In the genomic region with DNA sequence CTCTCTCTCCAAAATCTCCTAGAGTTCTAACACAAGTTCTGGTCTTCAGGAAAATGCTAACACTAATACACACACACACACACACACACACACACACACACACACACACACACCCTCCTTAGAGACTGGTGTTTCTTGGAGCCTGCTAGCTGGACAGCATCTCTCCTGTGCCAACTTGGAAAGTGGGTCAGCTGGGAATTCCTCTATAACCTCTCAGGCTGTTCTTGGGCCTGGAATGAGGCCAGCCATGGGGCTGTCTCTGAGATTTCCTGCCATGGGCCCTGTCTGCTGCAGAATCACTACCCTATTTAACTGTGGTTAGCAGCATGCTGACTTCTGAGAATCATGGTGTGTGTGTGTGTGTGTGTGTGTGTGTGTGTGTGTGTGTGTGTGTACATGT, we compare ENCODE assay signal across 8 mouse cellular contexts. TPM values are rescaled to one million over a fixed set of nuclear protein-coding genes. Genes with fewer than 3 reads are reported as not detected.
A peak's percentile ranks its signal among the peaks of the same experiment; 100 is the strongest.
DNase-seq lines count a peak whose midpoint lies in the region; ATAC-seq and TF ChIP-seq lines count a peak whose summit lies in the region.
"Had no signal": no experiment of that assay in that cellular context is flagged by ENCODE, and none has a peak within 500 bp of the region (broad histone marks: within the 10 kb centered on the region; RNA-seq: fewer than 3 reads in every experiment).

No protein-coding gene starts in this region.

- no peaks in the 10 kb centered on the region for H3K4me1 ChIP-seq in kidney, embryonic 16.5 days (ENCODE audit: insufficient read depth, low read length)
- peaks cover 15% of the 10 kb centered on the region for H3K4me1 ChIP-seq in limb, embryonic 15.5 days

- no peaks in the 10 kb centered on the region for H3K27me3 ChIP-seq in kidney, embryonic 16.5 days (ENCODE audit: insufficient read depth, low read length)
- no peaks in the 10 kb centered on the region for H3K27me3 ChIP-seq in limb, embryonic 15.5 days
- H3K27me3 ChIP-seq: liver, embryonic 13.5 days had no signal

- no peak overlapping the region for H3K4me2 ChIP-seq in kidney, embryonic 16.5 days (replicated peaks; ENCODE audit: low read depth, low read length)
- no peak overlapping the region for H3K4me2 ChIP-seq in limb, embryonic 15.5 days
- H3K4me2 ChIP-seq: liver, embryonic 13.5 days had no signal

- no peak overlapping the region for H3K9ac ChIP-seq in kidney, embryonic 16.5 days (replicated peaks; ENCODE audit: low read length)
- no peak overlapping the region for H3K9ac ChIP-seq in limb, embryonic 15.5 days
- H3K9ac ChIP-seq: liver, embryonic 13.5 days had no signal

- H3K4me3 ChIP-seq in kidney, embryonic 16.5 days (ENCODE audit: low read length): no peak overlapping the region
- H3K4me3 ChIP-seq in limb, embryonic 15.5 days: no peak overlapping the region
- H3K4me3 ChIP-seq: liver, embryonic 13.5 days had no signal

- no peak for TF ChIP-seq CTCF in brain, embryonic 14.5 days (IDR thresholded peaks at IDR 0.05; ENCODE audit: borderline replicate concordance, extremely low read depth, insufficient read depth, insufficient read length)

- no peak for ATAC-seq in kidney, embryonic 16.5 days (ENCODE audit: low FRiP score, low TSS enrichment)
- ATAC-seq in limb, embryonic 15.5 days (ENCODE audit: insufficient number of reproducible peaks, low FRiP score, low TSS enrichment, low read depth): no peak

- H3K36me3 ChIP-seq in kidney, embryonic 16.5 days (ENCODE audit: insufficient read depth, low read length): no peaks in the 10 kb centered on the region
- H3K36me3 ChIP-seq in limb, embryonic 15.5 days: no peaks in the 10 kb centered on the region
- H3K36me3 ChIP-seq: liver, embryonic 13.5 days had no signal

- H3K27ac ChIP-seq in kidney, embryonic 16.5 days (ENCODE audit: low read length): no peak overlapping the region
- H3K27ac ChIP-seq in limb, embryonic 15.5 days: 0 out of 2 replicates have a peak overlapping the region, but pooled peaks have one; percentile 44
- H3K27ac ChIP-seq: liver, embryonic 13.5 days had no signal

- no peaks in the 10 kb centered on the region for H3K9me3 ChIP-seq in kidney, embryonic 16.5 days (ENCODE audit: low read length)
- H3K9me3 ChIP-seq in limb, embryonic 15.5 days: no peaks in the 10 kb centered on the region
- H3K9me3 ChIP-seq: liver, embryonic 13.5 days had no signal

- no peak for TF ChIP-seq POLR2A in brain, embryonic 14.5 days (IDR thresholded peaks at IDR 0.05; ENCODE audit: borderline replicate concordance, extremely low read depth, insufficient read depth, insufficient read length, poor library complexity, severe bottlenecking)

- DNase-seq in kidney, postnatal 25 days: peak; percentile 40 to 48
- peak; percentile 21 for DNase-seq in adrenal gland, adult 8-10 months
- DNase-seq in brain, embryonic 14.5 days (ENCODE audit: low read depth): peak; percentile 51
- no peak for DNase-seq in embryo, embryonic 10.5 days (ENCODE audit: low spot score)
- DNase-seq in urinary bladder, adult 2 months (ENCODE audit: low spot score): no peak
- DNase-seq: liver, embryonic 13.5 days had no signal

RNA-seq across cellular contexts. Expression of a gene that starts 40.3 kb away (rescaled TPM):
- polyA plus RNA-seq in kidney, embryonic 16.5 days (2015; fragmentation: Nextera tagmentation; extraction: Ambion mirVana): 0.70 and 0.87 TPM in 2 replicates
- not detected for total RNA-seq in adrenal gland, adult 8-10 months (2022)
- 3.8 and 6.5 TPM in 2 replicates for polyA plus RNA-seq in brain, embryonic 14.5 days (2012; rRNA removed)
- polyA plus RNA-seq in limb, embryonic 15.5 days (2015; fragmentation: Nextera tagmentation; extraction: Ambion mirVana): 1.6 and 2.7 TPM in 2 replicates
- 1.3 and 1.4 TPM in 2 replicates for polyA plus RNA-seq in urinary bladder, adult 2 months (2012; rRNA removed)

RNA-seq across cellular contexts. Expression of a gene that starts 41.2 kb away (rescaled TPM):
- 24.6 and 28.7 TPM in 2 replicates for polyA plus RNA-seq in kidney, embryonic 16.5 days (2015; fragmentation: Nextera tagmentation; extraction: Ambion mirVana)
- total RNA-seq in adrenal gland, adult 8-10 months (2022): 1 to 10 TPM; 4.9 to 7.5 (median 6.0) TPM
- 6.8 and 9.9 TPM in 2 replicates for polyA plus RNA-seq in brain, embryonic 14.5 days (2012; rRNA removed)
- polyA plus RNA-seq in limb, embryonic 15.5 days (2015; fragmentation: Nextera tagmentation; extraction: Ambion mirVana): 85.2 and 88.8 TPM in 2 replicates
- 87.9 and 90.7 TPM in 2 replicates for polyA plus RNA-seq in urinary bladder, adult 2 months (2012; rRNA removed)

RNA-seq across cellular contexts. Expression of a gene that starts 56.7 kb away (rescaled TPM):
- polyA plus RNA-seq in kidney, embryonic 16.5 days (2015; fragmentation: Nextera tagmentation; extraction: Ambion mirVana): 69.9 and 71.8 TPM in 2 replicates
- total RNA-seq in adrenal gland, adult 8-10 months (2022): 10 to 100 TPM; 25.7 to 32.1 (median 28.4) TPM
- 43.1 and 50.7 TPM in 2 replicates for polyA plus RNA-seq in brain, embryonic 14.5 days (2012; rRNA removed)
- polyA plus RNA-seq in limb, embryonic 15.5 days (2015; fragmentation: Nextera tagmentation; extraction: Ambion mirVana): 44.1 and 46.1 TPM in 2 replicates
- polyA plus RNA-seq in urinary bladder, adult 2 months (2012; rRNA removed): 24.2 and 31.7 TPM in 2 replicates

Comparison
In these comparisons a context has a peak if more than half of its experiments do, and no peak if none do; other contexts are left out.
1. DNase-seq: peak in kidney, postnatal 25 days (2 of 2), adrenal gland, adult 8-10 months (single experiment) and brain, embryonic 14.5 days (single experiment); none in embryo, embryonic 10.5 days (single experiment) and urinary bladder, adult 2 months (single experiment).